Mouse (Mus musculus): ENCODE measurements around the gene Gstcd. TPM values are rescaled to one million over a fixed set of nuclear protein-coding genes. Genes with fewer than 3 reads are reported as not detected.

The Gstcd gene
- total RNA-seq (2021): 10 to 100 TPM in 1 of 2 experiments, 1 to 10 TPM in 1; 8.7 to 11.0 TPM
- long read RNA-seq, partial matches to known transcripts: 3 of 8 reads
- long read RNA-seq, other reads (novel, unspliced or antisense): 4 of 8 reads

DNA sequence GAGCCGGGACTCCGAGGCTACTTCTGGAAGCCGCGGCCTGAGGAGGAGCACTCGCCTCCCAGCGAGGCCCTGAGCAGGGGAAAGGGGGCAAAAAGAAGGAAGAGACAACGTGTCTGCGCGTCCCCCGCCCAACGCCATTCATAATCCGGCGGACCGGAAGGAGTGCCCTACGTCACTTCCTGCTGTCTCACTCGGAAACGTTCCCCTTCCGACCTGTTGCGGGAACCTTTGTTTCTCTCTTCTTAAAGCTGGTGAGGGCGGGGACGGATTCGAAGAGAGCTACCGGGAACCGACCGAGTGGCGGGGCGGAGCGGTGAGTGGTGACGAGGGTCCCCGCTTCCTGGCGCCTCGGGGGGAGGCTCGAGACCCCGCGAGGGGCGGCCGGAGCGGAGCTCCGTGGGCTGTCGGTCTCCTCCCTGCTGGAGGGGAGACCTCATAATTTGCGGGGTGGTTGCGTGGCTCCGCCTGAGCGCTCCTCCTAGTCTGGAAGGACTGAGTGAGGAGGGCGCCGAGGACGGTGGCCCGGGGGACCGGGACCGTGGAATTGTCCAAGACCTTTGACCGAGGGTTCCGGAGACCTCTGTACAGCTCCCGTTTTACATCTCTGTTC, at the start of gene Gstcd, which contains the start of gene Ints12:
Gstcd (minus strand) TSS at position 370 of the 610 bp plus-strand sequence.
Ints12 (plus strand) TSS at position 177 of the 610 bp plus-strand sequence.
- peak; percentile 95 for DNase-seq (ENCODE audit: low spot score in 2 of 2)

DNA sequence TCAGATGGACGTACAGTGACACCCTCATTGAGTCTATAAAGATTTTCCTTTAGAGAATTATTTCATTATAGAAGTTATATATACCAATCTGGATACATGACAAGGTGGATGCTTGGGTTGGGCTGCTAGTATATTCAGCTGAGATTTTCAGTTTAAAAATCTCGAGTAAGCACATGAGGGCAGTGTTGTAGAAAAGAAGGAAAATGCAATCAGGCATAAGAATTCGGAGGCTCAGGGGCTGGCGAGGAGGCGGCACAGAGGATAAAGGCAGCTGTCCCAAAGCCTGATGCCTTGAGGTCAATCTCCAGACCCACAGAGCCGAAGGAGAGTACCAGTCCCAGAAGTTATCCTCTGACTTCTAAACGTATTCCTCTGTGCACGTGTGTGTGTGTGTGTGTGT, 40.8 kb upstream of the Gstcd start:
- DNase-seq (ENCODE audit: low spot score in 2 of 2): peak; percentile 7 to 16

DNA sequence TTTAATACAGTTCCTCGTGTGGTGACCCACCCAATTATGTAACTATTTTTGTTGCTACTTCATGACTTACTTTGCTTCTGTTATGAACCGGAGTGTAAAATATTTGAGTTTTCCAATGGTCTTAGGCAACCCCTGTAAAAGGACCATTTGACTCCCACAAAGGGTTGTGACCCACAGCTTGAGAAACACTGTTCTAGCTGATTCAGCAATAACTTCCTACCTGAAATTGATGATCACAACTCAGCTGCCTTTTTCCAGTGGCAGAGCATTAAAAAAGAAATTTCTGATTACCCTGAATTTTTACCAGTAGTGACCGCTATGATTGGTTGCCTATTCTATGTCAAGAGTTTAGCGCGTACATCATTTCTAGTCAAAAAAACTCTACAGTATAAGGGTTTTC, 39.5 kb upstream of the Gstcd start:
- no peak for DNase-seq (ENCODE audit: low spot score in 2 of 2)

DNA sequence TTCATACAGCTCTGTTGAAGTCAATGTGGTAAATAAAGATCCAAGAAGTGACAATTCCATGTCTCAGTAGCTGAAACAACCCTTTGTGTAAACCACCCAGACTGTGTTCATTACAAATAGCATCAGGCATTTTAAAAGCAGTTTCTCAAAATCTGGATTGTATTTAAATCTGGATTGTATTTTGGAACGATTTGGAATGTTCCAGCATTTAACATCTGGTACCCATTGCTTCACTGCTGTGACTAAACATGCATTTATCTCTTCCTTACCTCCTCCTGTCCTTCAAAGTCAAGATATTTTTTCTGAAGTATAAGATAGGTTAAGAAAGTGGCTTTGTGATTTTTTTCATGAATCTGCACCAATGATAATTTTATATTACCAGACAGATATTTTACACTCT, 21.4 kb upstream of the Gstcd start:
- no peak for DNase-seq (ENCODE audit: low spot score in 2 of 2)

DNA sequence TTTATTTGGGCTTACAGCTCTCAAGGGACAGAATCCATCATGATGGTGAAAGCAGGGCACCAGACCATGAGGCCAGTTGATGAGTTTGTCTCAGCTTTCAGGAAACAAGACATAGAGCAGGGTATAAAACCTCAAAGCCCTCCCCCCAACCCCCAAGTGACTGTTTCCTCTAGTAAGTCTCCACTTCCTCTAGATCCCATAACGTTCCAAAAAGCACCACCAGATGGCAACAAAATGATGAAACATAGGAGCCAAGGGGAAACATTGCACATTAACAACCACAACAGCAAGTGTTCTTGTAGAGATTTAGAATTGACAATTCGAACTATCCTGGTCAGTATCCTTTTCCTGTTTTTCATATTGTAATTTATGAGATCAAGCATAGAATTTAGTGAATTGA, 19.9 kb upstream of the Gstcd start:
- peak; percentile 20 to 47 for DNase-seq (ENCODE audit: low spot score in 2 of 2)

DNA sequence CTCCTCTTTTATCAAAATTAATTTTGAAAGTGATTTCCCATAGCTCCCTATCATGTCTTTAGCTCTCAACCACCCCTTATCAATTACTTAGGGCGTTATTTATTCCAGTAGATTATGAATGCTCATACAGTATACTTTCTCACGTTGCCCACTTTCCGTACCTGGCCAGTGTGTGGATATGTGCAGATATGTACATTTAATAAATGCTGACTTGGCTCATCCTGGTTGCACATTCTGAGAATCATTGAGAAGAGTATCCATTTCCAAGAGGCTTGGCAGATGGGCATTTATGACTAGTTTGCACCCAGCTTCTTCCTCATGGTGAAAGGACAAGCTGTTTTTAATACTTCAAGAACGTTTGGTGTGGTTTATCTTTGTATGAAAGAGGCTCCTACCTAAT, 18.0 kb upstream of the Gstcd start:
- DNase-seq (ENCODE audit: low spot score in 2 of 2): no peak

DNA sequence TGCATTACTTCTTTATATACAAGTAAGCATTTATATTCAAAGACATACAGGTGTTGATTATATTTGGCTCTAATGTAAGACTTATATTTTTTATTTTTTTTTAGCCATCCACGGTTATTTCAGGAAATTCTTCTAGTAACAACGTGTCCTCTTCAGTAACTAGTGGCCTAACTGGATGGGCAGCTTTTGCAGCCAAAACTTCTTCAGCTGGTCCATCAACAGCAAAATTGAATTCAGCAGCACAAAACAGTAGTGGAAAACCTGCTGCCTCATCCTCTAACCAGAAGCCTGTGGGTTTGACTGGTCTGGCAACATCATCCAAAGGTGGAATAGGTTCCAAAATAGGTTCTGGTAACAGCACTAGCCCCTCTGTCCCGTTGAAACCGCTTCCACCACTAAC, 16.9 kb upstream of the Gstcd start:
- no peak for DNase-seq (ENCODE audit: low spot score in 2 of 2)

DNA sequence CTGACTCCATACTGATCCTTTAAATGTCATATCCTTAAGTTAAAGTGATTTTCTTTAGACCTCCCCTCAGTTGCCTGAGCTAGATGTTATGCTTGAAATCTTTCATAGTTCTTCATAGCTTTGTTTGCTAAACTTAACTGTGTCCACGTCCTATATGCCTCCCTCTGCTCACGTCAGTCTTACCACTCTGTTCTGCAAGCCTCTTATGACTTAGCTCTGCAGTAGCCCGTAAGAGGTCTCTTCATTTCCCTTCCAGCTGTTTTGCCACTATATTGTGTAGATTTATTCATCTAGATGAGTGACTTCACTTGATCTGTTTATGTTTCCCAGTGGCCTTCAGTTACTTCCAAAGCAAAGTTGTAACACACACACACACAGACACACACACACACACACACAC, 12.6 kb upstream of the Gstcd start:
- no peak for DNase-seq (ENCODE audit: low spot score in 2 of 2)

DNA sequence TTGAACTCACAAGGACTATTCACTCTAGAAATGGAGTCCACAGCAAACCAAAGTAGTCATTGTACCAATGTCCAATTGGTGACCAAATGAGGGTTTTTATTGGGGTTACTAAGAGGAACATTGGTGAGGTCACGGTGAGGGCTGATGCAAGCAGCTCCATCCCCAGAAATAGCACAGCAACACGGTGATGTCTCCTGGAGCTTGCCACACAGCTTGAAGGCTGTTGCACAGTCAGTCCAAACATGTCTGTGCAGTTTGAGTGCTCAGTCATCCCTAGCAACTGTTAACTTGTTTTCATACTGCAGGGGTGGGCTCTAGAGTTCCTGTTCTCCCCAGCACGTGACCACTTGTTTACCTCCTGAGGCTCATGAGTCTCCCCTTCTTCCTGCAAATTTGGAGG, 11.9 kb upstream of the Gstcd start:
- DNase-seq (ENCODE audit: low spot score in 2 of 2): no peak

DNA sequence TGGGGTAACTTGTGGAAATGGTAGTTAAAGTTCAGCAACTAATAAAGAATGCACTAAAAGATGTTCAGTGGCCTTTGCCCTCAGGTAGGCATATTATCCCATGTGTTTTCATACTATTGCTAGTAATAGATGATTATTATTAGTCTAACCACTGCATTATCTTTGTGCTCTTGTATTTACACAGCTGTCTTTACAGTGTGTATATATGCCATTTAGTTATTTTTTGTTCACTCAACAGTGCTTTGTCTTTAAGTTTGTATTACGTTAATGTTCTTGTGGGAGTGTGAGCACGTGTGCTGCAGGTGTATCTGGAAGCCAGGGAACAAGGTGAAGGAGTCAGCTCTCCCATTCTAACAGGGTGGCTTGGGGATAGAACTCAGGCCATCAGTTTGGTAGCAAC, 7.1 kb upstream of the Gstcd start:
- no peak for DNase-seq (ENCODE audit: low spot score in 2 of 2)

DNA sequence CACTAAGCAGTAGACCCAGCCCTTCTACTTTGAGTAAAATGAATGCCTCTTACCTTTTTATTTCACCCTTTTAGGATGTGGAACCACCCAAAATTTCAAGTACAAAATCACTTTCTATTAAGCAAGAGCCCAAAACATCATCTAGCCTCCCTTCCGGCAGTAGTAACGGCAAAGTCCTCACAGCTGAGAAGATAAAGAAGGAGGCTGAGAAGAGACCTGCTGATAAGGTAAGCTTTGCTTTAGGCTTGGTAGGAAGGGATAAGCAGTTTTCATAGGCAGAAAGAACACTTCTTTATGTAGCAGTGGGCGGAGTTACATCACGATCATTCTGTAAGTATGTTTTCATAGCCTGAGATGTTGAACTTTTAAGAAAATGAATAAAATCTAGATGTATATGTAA, 6.5 kb upstream of the Gstcd start:
- no peak for DNase-seq (ENCODE audit: low spot score in 2 of 2)

DNA sequence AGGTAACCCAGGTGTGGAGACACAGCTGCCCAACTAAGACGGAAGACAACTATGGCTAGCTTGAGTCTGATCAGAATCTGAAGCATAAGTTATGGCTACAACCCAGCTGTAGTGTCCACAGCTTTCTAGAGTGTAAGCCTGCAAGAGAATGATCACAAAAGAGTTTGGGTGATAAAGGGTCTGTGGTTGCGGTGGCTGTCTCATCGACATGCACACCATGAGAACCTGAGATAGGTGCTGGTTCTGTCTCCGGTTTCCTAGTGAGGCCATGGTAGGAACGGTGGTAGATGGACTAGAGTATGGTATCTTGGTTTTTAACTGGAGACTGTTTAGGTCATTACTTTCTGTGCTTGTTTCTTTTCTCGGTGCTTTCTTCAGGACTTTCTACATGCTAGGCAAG, 6.1 kb upstream of the Gstcd start:
- no peak for DNase-seq (ENCODE audit: low spot score in 2 of 2)

DNA sequence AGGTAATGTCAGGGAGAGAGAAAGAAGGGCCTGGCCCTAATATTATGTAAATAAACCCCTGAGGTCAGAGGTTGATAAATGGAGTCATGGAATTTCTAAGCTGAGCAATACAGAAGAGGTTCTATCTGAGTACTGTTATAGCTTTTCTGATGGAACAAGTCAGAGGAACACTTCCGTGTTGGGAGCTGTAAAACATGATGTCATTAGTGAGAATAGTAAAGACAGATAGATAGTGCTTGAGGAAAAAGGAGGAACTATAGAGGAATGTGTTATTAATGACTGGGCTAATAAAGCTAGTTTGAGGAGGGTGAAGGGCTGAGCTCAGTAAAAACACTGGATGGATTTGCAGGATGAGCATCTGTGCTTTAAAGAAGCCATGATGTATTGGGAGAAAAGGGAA, 2.5 kb upstream of the Gstcd start:
- no peak for DNase-seq (ENCODE audit: low spot score in 2 of 2)

DNA sequence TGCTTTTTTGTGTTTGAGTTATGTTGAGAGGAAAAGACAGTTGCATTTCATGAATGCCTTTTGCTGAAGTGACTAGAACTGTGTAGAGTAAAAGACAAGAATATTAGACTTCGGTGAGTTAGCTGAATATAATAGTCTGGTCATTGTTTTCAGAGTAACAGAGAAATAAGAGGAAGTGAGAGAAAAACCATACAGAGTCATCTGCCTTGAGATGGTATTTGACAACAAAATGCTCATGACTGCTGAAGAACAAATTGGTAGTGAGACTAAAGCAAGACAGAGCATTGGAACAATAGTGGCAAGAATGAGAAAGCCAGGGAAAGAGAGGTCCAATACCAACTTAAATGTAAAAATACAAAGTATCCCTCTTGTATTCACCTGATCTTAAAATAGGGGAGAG, 1.1 kb upstream of the Gstcd start:
- no peak for DNase-seq (ENCODE audit: low spot score in 2 of 2)

DNA sequence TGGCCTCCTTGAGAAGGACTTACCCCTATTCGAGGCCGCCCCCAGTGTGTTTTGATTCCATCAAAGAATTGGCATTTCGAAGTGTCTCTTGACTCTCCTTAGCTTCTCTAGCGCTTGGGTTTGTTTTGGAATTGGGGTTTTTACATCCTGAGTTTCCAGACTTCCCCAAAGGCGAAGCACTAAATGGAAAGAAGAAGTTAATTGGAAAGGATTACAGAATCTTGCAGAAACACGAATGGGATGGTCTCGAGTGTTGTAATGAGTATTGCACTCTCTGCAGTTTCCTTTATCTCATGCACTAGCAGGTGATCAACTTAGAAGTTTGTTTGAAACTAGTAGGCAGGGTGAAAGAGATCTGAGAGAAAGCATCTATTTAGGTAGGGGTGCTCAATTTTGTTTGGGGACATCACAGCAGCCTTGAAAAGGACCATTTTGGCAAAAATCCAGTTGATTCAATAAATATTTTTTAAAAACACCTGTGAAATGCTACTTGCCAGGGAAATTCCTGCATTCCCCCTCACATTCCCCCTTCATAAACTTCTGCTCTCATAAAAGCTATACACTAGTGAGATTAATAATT, 531 bp upstream of the Gstcd start:
- DNase-seq (ENCODE audit: low spot score in 2 of 2): no peak

DNA sequence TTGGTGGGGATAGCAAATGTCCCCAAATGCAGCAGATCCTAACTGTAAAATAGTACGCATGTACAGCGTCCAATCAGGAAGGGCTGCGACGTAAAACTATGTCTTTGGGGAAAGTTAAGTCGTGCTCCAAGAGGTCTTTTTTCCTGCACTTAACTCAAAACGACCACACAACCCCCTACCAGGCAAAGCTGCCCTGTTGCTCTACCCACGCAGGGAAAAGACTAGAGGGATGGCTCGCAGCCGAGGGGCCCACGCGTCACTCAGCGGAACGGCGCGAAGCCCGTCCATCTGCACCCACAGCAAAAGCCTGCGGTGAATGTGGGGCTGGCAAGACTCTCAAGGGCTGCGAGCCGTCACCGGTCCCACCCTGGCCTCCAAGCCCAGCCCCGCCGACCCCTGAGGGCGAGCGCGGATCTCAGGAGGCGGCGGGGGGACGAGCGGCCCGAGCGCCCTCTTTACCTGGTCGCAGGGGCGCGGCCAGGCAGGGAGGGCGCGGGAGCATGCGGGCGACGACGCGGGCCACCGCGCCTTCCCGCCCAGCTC, 641 bp downstream of the Gstcd start:
- peak in 1 of 2 experiments; percentile 61 for DNase-seq (ENCODE audit: low spot score in 2 of 2)

DNA sequence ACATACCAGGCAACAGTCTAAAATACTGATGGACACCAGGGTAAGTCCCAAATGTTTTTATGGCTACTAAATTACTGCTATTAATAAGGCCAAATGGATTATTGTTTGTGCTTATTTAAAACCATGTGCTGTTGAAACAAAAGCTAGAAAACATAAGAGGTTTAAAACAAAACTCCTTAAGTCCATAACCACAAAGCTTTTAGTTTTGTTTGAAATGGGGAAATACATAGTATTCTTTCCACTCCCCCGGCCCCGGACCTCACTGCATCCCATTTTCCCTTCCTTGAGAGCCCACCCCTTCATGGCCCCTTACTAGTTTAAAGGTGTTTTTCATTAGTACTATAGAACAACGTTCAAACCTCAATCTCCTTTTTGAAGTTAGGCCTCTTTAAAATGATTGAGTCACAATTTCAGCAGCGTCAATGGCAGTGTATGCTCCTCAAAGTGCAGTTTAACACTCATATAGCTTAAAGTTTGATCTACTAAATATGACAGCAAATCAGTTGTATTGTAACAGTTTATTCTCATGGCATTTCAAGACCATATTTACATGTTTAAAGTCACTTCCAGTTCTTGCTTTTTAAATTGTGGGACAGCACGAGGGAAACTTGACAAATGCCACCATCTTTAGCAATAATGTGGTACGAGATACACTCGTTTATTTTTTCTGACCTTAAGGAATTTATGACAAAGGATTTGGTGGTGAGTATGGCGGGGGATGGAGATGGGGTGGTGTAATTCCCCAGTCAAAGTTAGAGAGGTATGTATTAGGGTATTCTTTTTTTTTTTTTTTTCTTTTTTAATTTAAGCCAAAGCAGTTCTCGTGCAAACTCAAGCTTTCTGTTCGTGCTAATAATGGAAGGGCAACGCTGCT, 1.3 kb downstream of the Gstcd start:
- DNase-seq (ENCODE audit: low spot score in 2 of 2): no peak

DNA sequence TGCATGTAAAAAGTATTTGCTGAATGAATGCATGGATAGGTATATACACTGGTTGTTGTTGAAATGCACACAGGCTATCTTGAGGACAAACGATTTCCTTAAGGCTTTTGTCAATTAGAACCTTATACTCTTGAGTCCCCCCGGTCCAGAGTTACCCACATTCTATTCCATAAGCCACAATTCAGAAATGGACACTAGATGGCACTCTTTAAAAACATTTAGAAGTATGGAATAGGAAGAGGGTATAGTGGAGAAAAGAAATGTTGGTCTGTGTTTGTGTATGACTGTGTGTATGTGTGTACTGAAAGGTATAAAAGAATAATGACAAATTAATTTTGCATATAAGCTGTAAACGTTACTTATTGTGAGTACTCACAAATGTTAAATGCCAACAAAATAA, 6.0 kb downstream of the Gstcd start:
- DNase-seq (ENCODE audit: low spot score in 2 of 2): no peak

DNA sequence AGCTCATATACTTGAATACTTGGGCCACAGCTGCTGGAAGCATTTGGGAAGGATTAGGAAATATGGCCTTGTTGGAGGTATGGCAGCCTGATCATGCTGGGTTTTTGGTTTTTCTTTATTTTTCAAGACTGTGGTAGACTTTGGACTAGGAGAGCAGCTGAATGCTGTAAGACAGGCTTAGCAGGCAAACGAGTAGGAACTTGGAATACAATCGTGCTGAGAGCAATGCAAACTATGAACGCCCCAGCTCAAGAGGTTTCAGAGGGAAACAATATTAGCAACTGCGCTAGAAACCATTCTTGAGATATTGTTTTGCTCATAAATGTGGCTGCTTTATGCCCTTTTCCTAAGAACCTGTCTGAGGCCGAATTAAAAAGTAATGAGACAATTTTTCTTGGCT, 9.1 kb downstream of the Gstcd start:
- DNase-seq (ENCODE audit: low spot score in 2 of 2): no peak

DNA sequence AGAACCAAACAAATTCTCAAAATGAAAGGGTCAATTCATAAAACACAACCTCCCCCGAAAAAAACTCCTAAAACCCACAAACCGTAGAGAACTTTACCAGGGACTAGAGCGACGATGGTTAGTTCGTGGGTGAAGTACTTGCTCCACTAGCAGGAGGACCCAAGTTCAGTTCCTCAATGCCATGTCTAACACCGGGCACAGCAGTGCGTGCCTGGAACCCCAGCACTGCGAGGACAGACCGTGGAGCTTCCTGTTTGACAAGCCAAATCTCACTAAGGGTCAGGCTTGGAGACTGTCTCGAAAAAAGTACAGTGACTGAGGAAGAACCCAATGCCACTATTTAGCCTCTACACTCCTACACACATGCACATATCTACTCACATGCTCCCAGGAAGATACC, 16.3 kb downstream of the Gstcd start:
- DNase-seq (ENCODE audit: low spot score in 2 of 2): no peak

DNA sequence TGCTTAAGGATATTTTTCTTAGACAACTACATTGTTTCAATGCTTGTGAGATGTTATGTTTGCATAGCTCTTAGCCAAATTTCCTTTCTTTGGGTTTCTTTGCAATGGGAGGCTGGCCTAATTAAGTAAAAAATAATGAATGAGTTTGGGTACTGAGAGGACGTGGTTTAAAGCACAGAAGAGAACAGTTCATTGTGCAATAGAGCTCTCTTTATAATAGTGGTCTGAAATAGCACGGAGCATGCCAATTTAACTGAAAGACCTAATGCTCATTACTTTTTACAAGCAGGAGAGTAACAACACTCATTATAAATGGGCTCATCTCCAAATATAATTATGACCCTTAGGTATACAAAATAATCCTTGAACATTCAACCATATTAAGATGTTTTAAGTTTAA, 39.8 kb downstream of the Gstcd start:
- no peak for DNase-seq (ENCODE audit: low spot score in 2 of 2)

DNA sequence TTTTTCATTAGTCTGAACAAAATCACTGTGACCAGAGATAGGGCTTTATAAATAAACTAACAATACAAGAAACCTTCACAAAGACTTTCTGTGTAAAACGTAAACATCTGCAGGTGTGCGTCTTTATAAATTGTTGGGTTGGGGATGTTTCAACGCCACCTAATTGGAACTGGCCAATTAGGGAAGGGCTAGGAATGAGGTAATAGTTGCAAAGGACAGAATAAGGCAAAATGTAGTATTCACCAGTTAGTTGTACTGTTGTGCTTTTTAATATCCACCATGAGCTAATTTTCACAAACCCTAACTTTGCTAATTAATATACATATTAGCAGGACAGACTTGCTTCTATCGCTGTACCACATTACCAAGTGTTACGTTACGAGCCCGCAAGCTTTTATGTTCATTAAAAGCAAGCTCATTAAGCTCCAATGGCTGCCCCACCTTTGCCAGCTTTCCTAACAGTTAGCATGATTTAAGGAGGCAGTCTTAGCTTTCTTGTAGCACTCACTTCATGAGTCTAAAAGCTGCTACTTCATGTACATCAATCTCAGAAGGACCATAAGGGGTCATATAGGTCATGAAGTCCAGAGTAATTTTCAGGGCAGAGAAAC, 58.6 kb downstream of the Gstcd start:
- no peak for DNase-seq (ENCODE audit: low spot score in 2 of 2)
